Mouse (Mus musculus) ZHBTc4 (cell line): ENCODE results near the gene Vmn2r25.
"Not testable (repeated sequence)": the region's sequence is repeated elsewhere in the genome, so short reads cannot be mapped to it uniquely, and the experiment has no call there.

Experiments
- DNase-seq: peaks from one replicate; pipeline ENCODE4 v3.0.0-alpha.2; 2011; ENCODE audit warnings: low read depth, low spot score

Vmn2r25 gene

GRCm38 (mm10) chr6:123853363-123853762 is at the start of gene Vmn2r25:
Gene Vmn2r25 (minus strand): TSS chr6:123853463.
- not testable (repeated sequence) for DNase-seq

GRCm38 (mm10) chr6:123819951-123820350 is 33.3 kb downstream of the Vmn2r25 start:
- no peak for DNase-seq

- peak; percentile 66 for DNase-seq
These were observed 43.0 kb downstream of the Vmn2r25 start for GRCm38 (mm10) chr6:123810291-123810690.

GRCm38 (mm10) chr6:123793746-123794145 is 59.5 kb downstream of the Vmn2r25 start:
- peak; percentile 73 for DNase-seq

GRCm38 (mm10) chr6:123784857-123785256 is 68.4 kb downstream of the Vmn2r25 start:
- peak; percentile 51 for DNase-seq

- DNase-seq = no peak
These were observed 74.7 kb downstream of the Vmn2r25 start, which contains the start of gene Vmn2r24 for GRCm38 (mm10) chr6:123778579-123778978. Gene Vmn2r24 (plus strand): TSS chr6:123778879.
